Mouse (Mus musculus): Measurements from ENCODE around the gene Plpp2. TPM values are rescaled to one million over a fixed set of nuclear protein-coding genes. Genes with fewer than 3 reads are reported as not detected.

The Plpp2 gene
- polyA plus RNA-seq, 1 experiment from 2014 or later = 14.6 TPM

DNA sequence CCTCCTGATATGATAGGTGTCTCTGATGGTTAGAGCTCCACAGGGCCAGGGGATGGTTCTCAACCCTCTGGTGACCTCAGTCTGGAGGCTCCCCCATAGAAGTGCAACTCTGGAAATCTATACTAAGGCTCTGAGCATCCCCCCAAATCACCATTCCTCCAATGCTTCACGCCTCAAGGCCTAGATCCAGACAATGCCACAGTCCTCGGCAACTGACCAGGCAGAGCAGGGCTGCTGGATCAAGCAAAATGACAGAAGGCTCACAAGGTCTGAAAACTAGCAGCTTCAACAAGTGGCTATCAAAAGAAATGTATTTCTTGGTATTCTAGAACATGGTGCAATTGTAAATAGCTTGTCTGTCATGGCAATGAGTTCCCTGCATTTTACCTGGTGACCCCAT, 4.2 kb upstream of the Plpp2 start:
- H3K36me3 ChIP-seq = peaks cover 51% of the 10 kb centered on the region
- WGBS = 88% methylated on average over 2 of the region's 2 CpGs
- no peak for ATAC-seq (ENCODE audit: low FRiP score)

DNA sequence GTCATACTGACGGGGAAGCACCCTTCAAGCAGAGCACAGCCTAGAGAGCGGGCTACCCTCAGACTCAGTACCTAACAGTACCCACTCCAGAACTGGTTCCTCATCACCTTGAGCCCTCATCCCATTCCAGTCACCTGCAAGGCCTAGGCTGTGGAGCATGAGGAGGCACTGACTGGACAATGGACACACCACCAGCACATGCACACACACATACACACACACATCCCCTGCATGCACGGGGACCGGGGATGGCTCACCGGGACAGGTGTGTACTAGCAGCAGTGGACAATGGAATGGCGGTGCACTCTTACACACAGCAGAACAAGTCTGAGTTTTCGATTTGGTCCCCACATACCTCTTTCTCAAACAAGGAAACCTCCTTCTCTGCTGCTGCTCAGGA, 3.7 kb upstream of the Plpp2 start:
- no peak overlapping the region for H3K27ac ChIP-seq
- no peak overlapping the region for H3K4me2 ChIP-seq (replicated peaks)
- H3K4me1 ChIP-seq = peaks cover 15% of the 10 kb centered on the region
- H3K9ac ChIP-seq = no peak overlapping the region
- no peak overlapping the region for H3K4me3 ChIP-seq
- 94% methylated on average over 7 of the region's 7 CpGs for WGBS
- H3K9me3 ChIP-seq (replicated peaks) = no peaks in the 10 kb centered on the region
- H3K36me3 ChIP-seq = peaks cover 47% of the 10 kb centered on the region
- ATAC-seq (ENCODE audit: low FRiP score) = no peak
- H3K27me3 ChIP-seq = no peaks in the 10 kb centered on the region; the same call in 1 of the 2 replicates

More for the DNA sequence above, 4.2 kb upstream of the Plpp2 start:
- Histone ChIP-seq H3K9ac (no peak overlapping the region), H3K9me3 (replicated peaks) (no peaks in the 10 kb centered on the region), H3K27me3 (no peaks in the 10 kb centered on the region; the same call in 1 of the 2 replicates), H3K27ac (no peak overlapping the region), H3K4me2 (replicated peaks) (no peak overlapping the region), H3K4me3 (no peak overlapping the region), H3K4me1 (peaks cover 10% of the 10 kb centered on the region; the same call in 1 of the 2 replicates)

DNA sequence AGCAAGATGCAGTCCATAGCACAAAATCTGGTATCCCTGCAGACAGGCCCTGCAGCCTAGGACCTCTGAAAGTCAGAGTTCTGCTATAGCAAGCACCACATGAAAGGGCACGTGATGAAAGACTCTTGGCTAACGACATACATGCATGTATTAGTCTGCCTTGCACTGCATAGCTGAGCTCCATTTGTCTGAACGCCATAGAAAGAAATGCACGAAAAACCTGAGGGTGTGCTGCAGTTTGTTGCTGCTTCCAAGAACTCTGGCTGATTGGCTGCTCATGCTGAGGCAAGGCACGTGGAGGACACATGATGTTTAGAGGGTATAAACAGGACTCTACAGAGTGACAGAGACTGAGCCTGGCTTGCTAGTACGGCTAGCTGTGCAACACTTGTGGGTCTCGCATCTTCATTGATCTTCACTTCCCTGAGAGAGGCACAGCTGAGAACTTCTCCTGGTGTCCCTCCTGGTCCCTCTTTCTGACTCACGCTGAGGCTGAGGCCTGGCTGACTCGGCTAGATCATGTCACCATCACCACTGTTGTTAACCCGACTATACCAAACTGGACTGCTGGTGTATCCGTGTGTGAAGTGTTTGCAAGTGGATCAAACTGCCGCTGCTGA, 3.0 kb upstream of the Plpp2 start:
- H3K36me3 ChIP-seq = peaks cover 40% of the 10 kb centered on the region

DNA sequence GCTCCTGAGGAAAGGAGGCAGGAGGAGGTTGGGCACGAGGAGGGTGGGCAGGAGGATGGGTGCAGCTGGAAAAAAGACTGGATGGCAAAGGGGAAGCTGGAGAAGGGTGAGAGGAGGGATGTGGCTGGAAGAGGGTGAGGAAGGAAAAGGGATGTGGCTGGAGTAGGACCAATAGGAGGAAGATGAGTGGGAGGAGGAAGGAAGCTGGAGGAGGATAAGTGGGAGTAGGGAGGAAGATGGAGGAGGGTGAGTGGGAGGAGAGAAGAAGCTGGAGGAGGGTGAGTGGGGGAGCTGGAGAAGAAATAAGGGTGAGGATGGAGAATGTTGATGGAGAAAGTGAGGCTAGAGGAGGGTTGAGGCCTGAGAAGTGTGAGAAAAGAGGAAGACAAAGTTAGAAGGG, 1.8 kb upstream of the Plpp2 start:
- Histone ChIP-seq H3K9me3 (replicated peaks) (no peaks in the 10 kb centered on the region), H3K27ac (no peak overlapping the region), H3K36me3 (peaks cover 29% of the 10 kb centered on the region), H3K4me3 (no peak overlapping the region), H3K4me2 (replicated peaks) (no peak overlapping the region), H3K4me1 (peaks cover 16% of the 10 kb centered on the region), H3K27me3 (no peaks in the 10 kb centered on the region; the same call in 1 of the 2 replicates), H3K9ac (no peak overlapping the region)
- ATAC-seq (ENCODE audit: low FRiP score) = no peak
- WGBS = 56% methylated on average over 1 of the region's 1 CpGs

More for the DNA sequence above, 3.0 kb upstream of the Plpp2 start:
- ATAC-seq (ENCODE audit: low FRiP score) = no peak
- Histone ChIP-seq H3K9ac (no peak overlapping the region), H3K27me3 (no peaks in the 10 kb centered on the region; the same call in 1 of the 2 replicates), H3K4me3 (no peak overlapping the region), H3K4me1 (peaks cover 16% of the 10 kb centered on the region), H3K27ac (no peak overlapping the region), H3K4me2 (replicated peaks) (no peak overlapping the region), H3K9me3 (replicated peaks) (no peaks in the 10 kb centered on the region)
- 78% methylated on average over 12 of the region's 12 CpGs for WGBS

DNA sequence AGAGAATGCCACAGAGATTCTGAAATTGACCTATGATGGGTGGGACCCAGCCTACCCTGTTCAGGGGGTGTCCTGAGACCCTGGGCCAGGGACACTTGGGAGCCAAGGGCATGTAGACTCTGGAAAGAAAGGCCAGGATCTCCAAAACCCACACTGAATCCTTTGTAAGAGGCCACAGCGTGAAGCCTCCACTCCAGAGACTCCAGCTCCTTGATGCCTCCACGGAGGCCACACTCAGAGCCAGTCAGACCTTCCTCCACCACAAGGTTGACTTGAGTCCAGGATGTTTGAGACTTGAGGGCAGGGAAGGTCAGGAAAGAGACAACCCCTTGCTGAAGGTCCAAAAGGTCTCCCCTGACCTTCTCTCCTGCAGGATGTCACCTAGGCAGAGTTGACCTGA, 830 bp upstream of the Plpp2 start:
- H3K4me3 ChIP-seq = no peak overlapping the region
- 85% methylated on average over 2 of the region's 2 CpGs for WGBS
- H3K9ac ChIP-seq = no peak overlapping the region
- ATAC-seq (ENCODE audit: low FRiP score) = no peak
- H3K4me2 ChIP-seq (replicated peaks) = no peak overlapping the region
- no peaks in the 10 kb centered on the region; the same call in 1 of the 2 replicates for H3K27me3 ChIP-seq
- peaks cover 19% of the 10 kb centered on the region for H3K36me3 ChIP-seq
- no peaks in the 10 kb centered on the region for H3K9me3 ChIP-seq (replicated peaks)
- peaks cover 16% of the 10 kb centered on the region for H3K4me1 ChIP-seq
- no peak overlapping the region for H3K27ac ChIP-seq

DNA sequence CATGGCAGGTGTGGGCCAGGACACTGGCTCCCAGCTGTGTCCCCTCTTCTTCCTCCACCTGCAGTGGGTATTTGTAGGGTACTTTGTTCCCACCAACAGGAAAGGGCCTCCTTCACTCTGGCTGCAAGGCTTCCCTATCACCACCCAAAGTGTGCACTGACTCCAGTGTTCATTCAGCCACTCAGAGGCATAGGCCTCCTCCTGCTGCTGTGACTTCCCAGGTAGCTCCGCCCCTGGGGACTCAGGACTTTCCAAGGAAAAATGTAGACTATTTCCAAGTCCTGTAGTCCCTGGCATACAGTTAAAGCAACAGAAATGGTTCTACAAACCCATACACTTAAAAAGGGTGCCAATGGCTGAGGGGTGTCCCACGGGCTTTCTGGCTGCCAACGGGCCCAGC, 918 bp downstream of the Plpp2 start:
- ATAC-seq (ENCODE audit: low FRiP score) = peak; percentile 9; the same call in 1 of the 2 replicates
- no peak overlapping the region for H3K27ac ChIP-seq

DNA sequence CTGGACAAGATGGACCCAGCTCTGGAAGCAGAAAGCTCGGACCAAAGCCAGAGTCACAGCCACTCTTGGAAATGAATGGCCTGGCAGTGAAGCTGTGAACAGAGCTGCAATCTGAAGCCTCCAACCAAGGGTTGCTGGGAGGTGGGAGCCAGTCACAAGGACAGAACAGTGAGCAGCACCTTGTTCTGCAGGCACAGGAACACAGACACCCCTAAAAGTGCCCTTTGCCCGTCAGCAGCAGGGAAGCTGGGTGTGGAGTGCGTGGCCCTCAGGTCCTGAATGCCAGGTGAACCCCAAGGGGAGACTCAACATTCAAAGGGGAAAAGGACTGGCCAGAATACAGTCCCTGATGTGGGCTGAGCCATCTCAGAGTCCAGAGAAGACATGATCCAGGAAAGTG, 2.0 kb downstream of the Plpp2 start:
- Histone ChIP-seq H3K9me3 (replicated peaks) (no peaks in the 10 kb centered on the region), H3K9ac (no peak overlapping the region), H3K4me1 (peaks cover 16% of the 10 kb centered on the region), H3K27me3 (no peaks in the 10 kb centered on the region; the same call in 1 of the 2 replicates), H3K4me3 (no peak overlapping the region), H3K27ac (no peak overlapping the region), H3K36me3 (no peaks in the 10 kb centered on the region), H3K4me2 (replicated peaks) (no peak overlapping the region)
- no peak for ATAC-seq (ENCODE audit: low FRiP score)
- 80% methylated on average over 3 of the region's 3 CpGs for WGBS

More for the DNA sequence above, 918 bp downstream of the Plpp2 start:
- Histone ChIP-seq H3K4me1 (peaks cover 16% of the 10 kb centered on the region), H3K27me3 (no peaks in the 10 kb centered on the region; the same call in 1 of the 2 replicates), H3K4me2 (replicated peaks) (peak overlapping the region; percentile 96), H3K9ac (peak overlapping the region; percentile 63; the same call in 1 of the 2 replicates), H3K4me3 (peak overlapping the region; percentile 60), H3K9me3 (replicated peaks) (no peaks in the 10 kb centered on the region), H3K36me3 (peaks cover 1% of the 10 kb centered on the region; the same call in 1 of the 2 replicates)
- WGBS = 24% methylated on average over 3 of the region's 3 CpGs

DNA sequence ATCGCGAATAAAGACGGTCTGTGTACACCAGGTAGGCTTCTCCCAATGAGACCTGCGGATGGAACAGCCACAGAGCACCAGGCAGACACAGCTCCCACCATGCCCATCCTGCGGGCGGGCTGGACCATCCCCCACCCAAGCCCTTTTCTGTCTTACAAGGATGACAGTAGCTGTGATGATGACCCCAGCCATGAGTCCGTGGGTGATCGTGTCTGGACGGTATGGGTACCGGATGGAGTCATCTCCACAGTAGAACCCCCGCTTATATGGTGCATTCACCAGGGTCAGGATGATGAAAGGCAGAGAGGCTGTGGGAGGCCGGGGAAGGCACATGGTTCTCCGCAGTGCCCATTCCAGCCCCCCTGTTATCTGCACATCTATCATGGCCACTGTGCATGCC, 2.9 kb downstream of the Plpp2 start:
- H3K4me1 ChIP-seq = peaks cover 16% of the 10 kb centered on the region
- 92% methylated on average over 13 of the region's 13 CpGs for WGBS
- no peak overlapping the region for H3K27ac ChIP-seq
- no peak overlapping the region for H3K9ac ChIP-seq
- no peaks in the 10 kb centered on the region for H3K9me3 ChIP-seq (replicated peaks)
- H3K36me3 ChIP-seq = no peaks in the 10 kb centered on the region
- ATAC-seq (ENCODE audit: low FRiP score) = no peak
- H3K4me3 ChIP-seq = no peak overlapping the region
- no peak overlapping the region for H3K4me2 ChIP-seq (replicated peaks)
- H3K27me3 ChIP-seq = no peaks in the 10 kb centered on the region; the same call in 1 of the 2 replicates

DNA sequence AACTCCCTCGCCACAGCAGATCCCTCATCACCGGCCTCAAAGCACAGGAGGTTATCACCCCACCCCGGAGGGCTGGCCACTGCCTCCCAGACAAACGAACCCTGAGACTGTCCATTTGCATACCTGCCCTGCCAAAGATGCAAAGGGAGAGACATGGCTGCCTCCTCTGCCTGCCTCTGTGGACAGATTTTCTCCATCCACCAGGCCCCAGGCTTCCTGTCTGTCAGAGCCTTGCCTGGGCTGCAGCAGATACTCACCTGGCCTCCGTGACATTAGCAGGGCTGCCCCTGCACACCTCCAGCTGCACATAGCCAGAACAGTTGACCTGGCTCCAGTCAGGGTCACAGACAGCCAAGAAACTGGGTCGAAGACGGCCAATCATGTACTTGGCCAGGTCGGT, 3.4 kb downstream of the Plpp2 start:
- 72% methylated on average over 8 of the region's 8 CpGs for WGBS
- H3K27ac ChIP-seq = no peak overlapping the region
- peaks cover 16% of the 10 kb centered on the region for H3K4me1 ChIP-seq
- H3K4me3 ChIP-seq = no peak overlapping the region
- ATAC-seq (ENCODE audit: low FRiP score) = no peak
- H3K27me3 ChIP-seq = no peaks in the 10 kb centered on the region; the same call in 1 of the 2 replicates
- no peaks in the 10 kb centered on the region for H3K9me3 ChIP-seq (replicated peaks)
- no peak overlapping the region for H3K9ac ChIP-seq
- no peak overlapping the region for H3K4me2 ChIP-seq (replicated peaks)
- no peaks in the 10 kb centered on the region for H3K36me3 ChIP-seq

DNA sequence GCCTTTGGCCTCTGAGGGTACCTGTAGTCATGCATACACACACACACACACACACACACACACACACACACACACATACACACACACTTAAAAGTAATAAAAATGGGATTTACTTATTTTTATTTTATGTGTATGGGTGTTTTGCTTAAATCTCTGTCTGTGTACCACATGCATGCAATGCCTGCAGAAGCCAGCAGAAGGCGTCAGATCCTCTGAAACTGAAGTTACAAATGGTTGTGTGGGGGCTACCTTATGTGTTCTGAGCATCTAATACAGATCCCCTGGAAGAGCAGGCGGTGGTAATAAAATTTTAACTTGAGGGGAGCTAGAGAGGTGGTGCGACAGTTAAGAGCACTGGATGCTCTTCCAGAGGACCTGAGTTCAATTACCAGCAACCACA, 5.5 kb downstream of the Plpp2 start:
- 80% methylated on average over 3 of the region's 3 CpGs for WGBS
- Histone ChIP-seq H3K9ac (no peak overlapping the region), H3K4me2 (replicated peaks) (no peak overlapping the region), H3K27ac (no peak overlapping the region), H3K4me1 (peaks cover 9% of the 10 kb centered on the region), H3K4me3 (no peak overlapping the region), H3K36me3 (no peaks in the 10 kb centered on the region), H3K9me3 (replicated peaks) (no peaks in the 10 kb centered on the region), H3K27me3 (no peaks in the 10 kb centered on the region)
- no peak for ATAC-seq (ENCODE audit: low FRiP score)

DNA sequence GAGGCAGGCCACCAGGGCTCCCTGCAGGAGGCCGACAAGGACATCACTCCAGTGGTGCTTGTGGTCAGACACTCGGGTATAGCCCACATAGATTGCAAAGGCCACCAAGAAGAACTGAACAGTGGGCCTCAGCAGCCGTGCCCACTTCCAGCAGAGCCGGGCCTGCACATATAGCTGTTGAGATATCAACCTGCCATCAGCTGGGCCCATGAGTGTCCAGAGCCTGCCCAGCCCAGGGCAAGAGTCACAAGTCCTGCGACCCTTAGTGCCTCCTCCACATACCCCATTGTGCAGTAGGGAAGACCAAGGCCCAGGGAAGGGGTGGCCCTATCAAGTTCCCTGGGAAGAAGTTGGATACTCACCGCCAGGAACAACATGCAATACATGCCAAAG, 6.1 kb downstream of the Plpp2 start:
- no peaks in the 10 kb centered on the region for H3K9me3 ChIP-seq (replicated peaks)
- H3K27ac ChIP-seq = no peak overlapping the region
- no peak overlapping the region for H3K4me2 ChIP-seq (replicated peaks)
- no peak for ATAC-seq (ENCODE audit: low FRiP score)
- H3K4me1 ChIP-seq = peaks cover 2% of the 10 kb centered on the region; the same call in 1 of the 2 replicates
- no peak overlapping the region for H3K9ac ChIP-seq
- H3K4me3 ChIP-seq = no peak overlapping the region
- no peaks in the 10 kb centered on the region for H3K36me3 ChIP-seq
- WGBS = 84% methylated on average over 6 of the region's 6 CpGs
- no peaks in the 10 kb centered on the region for H3K27me3 ChIP-seq

DNA sequence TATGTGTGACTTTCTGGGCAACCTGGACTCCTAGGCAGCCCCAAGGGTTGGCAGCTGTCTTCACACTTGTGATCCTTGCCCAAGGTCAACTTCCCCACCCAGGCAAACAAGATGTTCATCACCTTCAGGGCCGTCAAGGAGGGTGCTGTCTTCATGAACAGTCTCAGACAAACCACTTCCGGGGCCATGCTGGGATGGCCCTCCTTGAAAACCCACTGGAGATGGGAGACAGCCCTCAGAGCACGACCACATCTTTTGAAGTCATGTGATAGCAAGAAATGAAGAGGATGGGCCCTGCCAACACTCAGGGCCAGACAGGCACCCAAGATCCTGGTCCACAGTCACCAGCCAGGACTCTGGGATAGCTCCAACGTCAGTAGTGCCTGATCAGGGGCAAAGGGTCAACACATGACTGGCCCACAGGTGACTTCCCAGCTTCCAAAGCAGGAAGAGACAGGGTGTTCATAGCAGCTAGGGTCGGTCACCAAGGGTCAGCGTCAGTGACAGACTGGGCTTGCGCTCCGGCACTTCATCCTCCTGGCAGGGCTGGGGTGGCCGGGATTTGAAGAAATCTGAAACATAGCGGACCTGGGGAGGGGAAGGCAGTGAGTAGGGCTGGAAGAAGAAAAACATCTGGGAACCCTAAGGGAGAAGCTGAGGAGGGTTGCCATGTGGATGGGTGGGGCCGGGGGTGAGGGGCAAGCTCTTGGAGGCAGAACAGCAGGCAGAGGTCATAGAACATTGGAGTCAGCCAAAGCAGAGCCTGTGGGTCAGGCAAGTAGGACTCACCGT, 6.7 kb downstream of the Plpp2 start:
- Histone ChIP-seq H3K9ac (no peak overlapping the region), H3K4me3 (no peak overlapping the region), H3K4me1 (no peaks in the 10 kb centered on the region), H3K4me2 (replicated peaks) (no peak overlapping the region), H3K36me3 (no peaks in the 10 kb centered on the region), H3K9me3 (replicated peaks) (no peaks in the 10 kb centered on the region), H3K27me3 (no peaks in the 10 kb centered on the region), H3K27ac (no peak overlapping the region)
- WGBS = 84% methylated on average over 12 of the region's 12 CpGs
- ATAC-seq (ENCODE audit: low FRiP score) = no peak

Measured in hindbrain, embryonic 12.5 days (tissue).